Mouse (Mus musculus) retina, adult 2 months (tissue): ENCODE results near the gene 1700020A23Rik.
A peak's percentile ranks its signal among the peaks of the same experiment; 100 is the strongest.

Source experiments
- DNase-seq: peaks from one replicate; pipeline ENCODE4 v3.0.0-alpha.2; 2012; ENCODE audit warnings: low read depth, low spot score

Gene 1700020A23Rik

GRCm38 (mm10) chr2:130450434-130450796 is 45.4 kb downstream of the 1700020A23Rik start:
- DNase-seq: peak; percentile 50

GRCm38 (mm10) chr2:130451086-130451726 is 46.1 kb downstream of the 1700020A23Rik start:
- no peak for DNase-seq

- no peak for DNase-seq
These were observed 46.6 kb downstream of the 1700020A23Rik start for GRCm38 (mm10) chr2:130451727-130452090.

GRCm38 (mm10) chr2:130452266-130452665 is 47.2 kb downstream of the 1700020A23Rik start:
- no peak for DNase-seq

GRCm38 (mm10) chr2:130453421-130453820 is 48.4 kb downstream of the 1700020A23Rik start:
- DNase-seq: no peak

GRCm38 (mm10) chr2:130454748-130455370 is 49.8 kb downstream of the 1700020A23Rik start:
- DNase-seq: no peak
